ENCODE assay signal across 1 mouse cellular context in the genomic region with DNA sequence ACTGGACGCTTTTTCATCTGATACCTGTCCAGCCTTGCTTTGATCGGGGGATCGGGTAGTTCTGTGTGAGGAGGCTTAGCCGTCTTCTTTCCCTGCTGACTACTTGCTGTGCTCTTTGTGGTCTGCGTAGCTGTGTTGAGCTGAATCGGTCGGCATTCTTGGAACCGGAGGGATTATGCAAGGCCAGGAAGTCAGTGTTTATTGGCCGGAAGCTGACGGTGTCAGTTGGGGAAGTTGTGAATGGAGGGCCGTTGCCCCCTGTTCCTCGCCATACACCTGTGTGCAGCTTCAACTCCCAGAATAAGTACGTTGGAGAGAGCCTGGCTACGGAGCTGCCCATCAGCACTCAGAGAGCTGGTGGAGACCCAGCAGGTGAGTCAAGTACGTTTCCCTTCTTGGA.
TF ChIP-seq lines count a peak whose summit lies in the region.

No protein-coding gene starts in this region.

TF ChIP-seq in MEL, 35 proteins besides CTCF, POLR2A, EP300 and RAD21:
- TF ChIP-seq TCF12 (IDR thresholded peaks at IDR 0.05; ENCODE audit: low read depth, low read length) (no peak), ZKSCAN1 (IDR thresholded peaks at IDR 0.05; ENCODE audit: low read depth, low read length) (no peak), E2F4 (IDR thresholded peaks at IDR 0.05; ENCODE audit: borderline replicate concordance, low read depth, low read length) (no peak), USF2 (IDR thresholded peaks at IDR 0.05; ENCODE audit: borderline replicate concordance in 1 of 2, insufficient read depth in 1 of 2, low read depth in 1 of 2, low read length in 2 of 2) (no peak), GATA1 (IDR thresholded peaks at IDR 0.05; ENCODE audit: low read depth, low read length) (no peak), MYB (IDR thresholded peaks at IDR 0.05; ENCODE audit: low read depth, low read length) (no peak), ETS1 (IDR thresholded peaks at IDR 0.05; ENCODE audit: low read depth, low read length) (no peak), SMC3 (IDR thresholded peaks at IDR 0.05; ENCODE audit: low read depth, low read length) (no peak)
